Mouse (Mus musculus) neutrophil, adult 5-6 weeks (primary cell): ENCODE measurements around the gene Mbd6. TPM values are rescaled to one million over a fixed set of nuclear protein-coding genes. Genes with fewer than 3 reads are reported as not detected.

Experiments used
- ATAC-seq: fragments of 151-379, 151-347 bp; 2 replicates; pipeline ENCODE4 v1.8.0; 2017; ENCODE audit warnings: mild to moderate bottlenecking, moderate TSS enrichment; ENCODE audit not compliant: insufficient number of reproducible peaks, poor library complexity, low FRiP score, severe bottlenecking; ENCODE audit errors: extremely low read depth
- total RNA-seq: library from RNA; stranded (forward); fragments of 200-1000 nt; gene quantifications from 2 replicates; pipeline ENCODE4 v1.2.3, GENCODE M21; 2017

The Mbd6 gene
- 19.9 and 27.8 TPM in 2 replicates for total RNA-seq

- peak; percentile 51 for ATAC-seq
Measured at GRCm38 (mm10) chr10:127288800-127289572, at the start of gene Mbd6. Mbd6 (minus strand) TSS chr10:127289018.

GRCm38 (mm10) chr10:127337536-127338099, 48.8 kb upstream of the Mbd6 start:
- no peak for ATAC-seq

GRCm38 (mm10) chr10:127336952-127337351, 48.1 kb upstream of the Mbd6 start:
- ATAC-seq, result no peak

GRCm38 (mm10) chr10:127335271-127335670, 46.5 kb upstream of the Mbd6 start:
- no peak for ATAC-seq

- peak; percentile 17; the same call in 1 of the 2 replicates for ATAC-seq
Measured at GRCm38 (mm10) chr10:127333152-127333551, 44.3 kb upstream of the Mbd6 start.

GRCm38 (mm10) chr10:127332211-127332874, 43.5 kb upstream of the Mbd6 start:
- no peak for ATAC-seq

GRCm38 (mm10) chr10:127330212-127330611, 41.4 kb upstream of the Mbd6 start:
- ATAC-seq, result no peak

GRCm38 (mm10) chr10:127327461-127328145, 38.8 kb upstream of the Mbd6 start:
- no peak for ATAC-seq

- ATAC-seq, result no peak
Measured at GRCm38 (mm10) chr10:127326828-127327227, 38.0 kb upstream of the Mbd6 start.

GRCm38 (mm10) chr10:127326017-127326801, 37.4 kb upstream of the Mbd6 start:
- ATAC-seq, result no peak

- no peak for ATAC-seq
Measured at GRCm38 (mm10) chr10:127325454-127326016, 36.7 kb upstream of the Mbd6 start.

GRCm38 (mm10) chr10:127324495-127324894, 35.7 kb upstream of the Mbd6 start:
- ATAC-seq, result peak; percentile 84

- ATAC-seq, result peak; percentile 67
Measured at GRCm38 (mm10) chr10:127323131-127323855, 34.5 kb upstream of the Mbd6 start.

GRCm38 (mm10) chr10:127322669-127323068, 33.9 kb upstream of the Mbd6 start:
- ATAC-seq, result no peak

- ATAC-seq, result no peak
Measured at GRCm38 (mm10) chr10:127322178-127322577, 33.4 kb upstream of the Mbd6 start.

GRCm38 (mm10) chr10:127321621-127322020, 32.8 kb upstream of the Mbd6 start, which contains the start of gene Arhgap9:
Arhgap9 (plus strand) TSS chr10:127321964.
- ATAC-seq, result peak; percentile 40; the same call in 1 of the 2 replicates

GRCm38 (mm10) chr10:127319969-127320368, 31.2 kb upstream of the Mbd6 start:
- no peak for ATAC-seq

- ATAC-seq, result no peak
Measured at GRCm38 (mm10) chr10:127318009-127318408, 29.2 kb upstream of the Mbd6 start.
